Mouse (Mus musculus) kidney, embryonic 14.5 days (tissue): ENCODE results near the gene Nek4. TPM values are rescaled to one million over a fixed set of nuclear protein-coding genes. Genes with fewer than 3 reads are reported as not detected.
A peak's percentile ranks its signal among the peaks of the same experiment; 100 is the strongest.

Experiments used
- ATAC-seq: fragments of 200-750 bp; cut with Nextera tagmentation; 2 replicates; pipeline ENCODE4 v1.8.0; 2017; ENCODE audit warnings: moderate number of reproducible peaks, mild to moderate bottlenecking, moderate TSS enrichment, moderate library complexity; ENCODE audit not compliant: low FRiP score, low TSS enrichment
- H3K27ac ChIP-seq: fragments of 300-500 bp; sonication (generic); 2 replicates; pipeline ENCODE4 v1.5.1; 2014; ENCODE audit warnings: low read depth, mild to moderate bottlenecking, low read length, moderate library complexity, mixed read lengths
- H3K27me3 ChIP-seq: fragments of 300-500 bp; sonication (generic); 2 replicates; pipeline ENCODE4 v1.6.1; 2014; ENCODE audit warnings: mild to moderate bottlenecking, low read length; ENCODE audit not compliant: control insufficient read depth, insufficient read depth
- H3K36me3 ChIP-seq: fragments of 300-500 bp; sonication (generic); 2 replicates; pipeline ENCODE4 v1.6.1; 2014; ENCODE audit warnings: low read length, mixed read lengths; ENCODE audit not compliant: control insufficient read depth, insufficient read depth
- H3K4me1 ChIP-seq: fragments of 300-500 bp; sonication (generic); 2 replicates; pipeline ENCODE4 v1.6.1; 2014; ENCODE audit warnings: low read length, mixed read lengths; ENCODE audit not compliant: control insufficient read depth, insufficient read depth
- H3K4me2 ChIP-seq: fragments of 300-500 bp; sonication (generic); replicated peaks from 2 replicates; pipeline ENCODE4 v1.6.1; 2014; ENCODE audit warnings: low read depth, mild to moderate bottlenecking, low read length
- H3K4me3 ChIP-seq: fragments of 300-500 bp; sonication (generic); 2 replicates; pipeline ENCODE4 v1.5.1; 2014; ENCODE audit warnings: mild to moderate bottlenecking, low read length
- H3K9ac ChIP-seq: fragments of 300-500 bp; sonication (generic); 2 replicates; pipeline ENCODE4 v1.6.1; 2014; ENCODE audit warnings: low read depth, mild to moderate bottlenecking, low read length, moderate library complexity
- H3K9me3 ChIP-seq: fragments of 300-500 bp; sonication (generic); 2 replicates; pipeline ENCODE4 v1.6.1; 2016; ENCODE audit warnings: low read length; ENCODE audit not compliant: control insufficient read depth
- WGBS: fragments of 180-500 bp; shearing (Covaris S2); extraction: QIAGEN DNeasy Blood & Tissue Kit; methylation state at CpG from one replicate; pipeline ENCODE4 v1.1.7; 2014; 5-methylcytosine and 5-hydroxymethylcytosine counted together
- polyA plus RNA-seq: library from polyadenylated mRNA; unstranded; fragments of >200 nt; fragmentation: Nextera tagmentation; extraction: Ambion mirVana; gene quantifications from 2 replicates; pipeline ENCODE4 v1.2.1, GENCODE M21; 2014

Nek4 gene
- polyA plus RNA-seq, 1 experiment from 2014 or later, result 20.3 TPM

- 0% methylated on average over 42 of the region's 53 CpGs for WGBS
- ATAC-seq, result peak; percentile 95
- Histone ChIP-seq H3K36me3 (peaks cover 53% of the 10 kb centered on the region), H3K4me2 (peak within 1 kb of the TSS; percentile 65), H3K9ac (peak within 1 kb of the TSS; percentile 93), H3K27ac (peak within 1 kb of the TSS; percentile 92), H3K9me3 (no peaks in the 10 kb centered on the region), H3K4me1 (0 out of 2 replicates have a peak, but pooled peaks cover 3% of the 10 kb centered on the region), H3K4me3 (peak within 1 kb of the TSS; percentile 84), H3K27me3 (no peaks in the 10 kb centered on the region)
Observed at GRCm38 (mm10) chr14:31018860-31019291, 67.7 kb downstream of the Nek4 start, which contains the start of the genes Pbrm1 and Gnl3. TSS of gene Pbrm1 (plus strand) at chr14:31019138. TSS of gene Gnl3 (minus strand) at chr14:31019152.

DNA sequence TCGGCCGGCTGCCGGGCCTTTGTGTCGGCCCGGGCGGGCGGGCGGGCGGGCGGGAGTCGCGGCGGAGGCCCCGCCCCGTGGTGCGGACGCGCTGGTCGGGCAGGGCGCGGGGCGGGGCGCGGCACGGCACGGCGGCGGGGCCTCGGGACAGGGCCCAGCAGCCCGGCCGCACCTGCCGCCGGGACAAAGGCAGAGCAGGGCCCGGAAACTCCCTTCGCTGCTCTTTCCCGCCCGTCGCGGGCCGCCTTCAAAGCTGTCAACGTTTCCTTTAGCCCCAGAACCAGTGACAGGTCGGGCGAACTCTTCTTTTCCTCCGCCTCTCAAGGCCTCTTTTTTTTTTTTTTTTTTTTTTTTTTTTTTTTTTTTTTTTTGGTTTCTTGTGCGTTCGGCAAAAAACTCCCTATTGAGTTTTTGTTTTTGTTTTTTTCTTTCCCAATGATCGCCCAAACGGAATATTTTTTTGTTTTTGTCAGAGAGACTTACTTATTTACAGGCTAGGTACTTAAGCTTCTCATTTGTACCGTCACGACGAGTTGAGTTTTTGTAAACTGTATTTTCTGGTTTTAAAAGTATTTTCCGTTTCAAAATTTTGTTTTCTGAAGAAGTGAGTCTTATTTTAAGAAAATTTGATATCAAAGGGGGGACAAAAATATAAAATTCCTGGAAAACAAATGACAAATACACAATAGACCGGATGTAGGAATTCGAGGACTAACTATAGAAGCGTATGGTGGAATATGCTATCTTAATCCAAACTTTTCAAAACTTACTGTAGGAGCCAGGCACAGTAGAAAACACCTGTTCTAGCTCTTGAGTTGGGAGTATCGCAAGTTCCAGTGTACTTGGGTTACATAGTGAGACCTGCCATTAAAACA is 68.4 kb downstream of the Nek4 start:
- Histone ChIP-seq H3K4me2 (peak overlapping the region; percentile 56), H3K9ac (peak overlapping the region; percentile 93), H3K4me1 (0 out of 2 replicates have a peak, but pooled peaks cover 3% of the 10 kb centered on the region), H3K27ac (peak overlapping the region; percentile 92), H3K36me3 (peaks cover 51% of the 10 kb centered on the region), H3K4me3 (peak overlapping the region; percentile 84), H3K9me3 (no peaks in the 10 kb centered on the region), H3K27me3 (no peaks in the 10 kb centered on the region)
- WGBS, result 7% methylated on average over 27 of the region's 56 CpGs
- ATAC-seq, result peak; percentile 95

DNA sequence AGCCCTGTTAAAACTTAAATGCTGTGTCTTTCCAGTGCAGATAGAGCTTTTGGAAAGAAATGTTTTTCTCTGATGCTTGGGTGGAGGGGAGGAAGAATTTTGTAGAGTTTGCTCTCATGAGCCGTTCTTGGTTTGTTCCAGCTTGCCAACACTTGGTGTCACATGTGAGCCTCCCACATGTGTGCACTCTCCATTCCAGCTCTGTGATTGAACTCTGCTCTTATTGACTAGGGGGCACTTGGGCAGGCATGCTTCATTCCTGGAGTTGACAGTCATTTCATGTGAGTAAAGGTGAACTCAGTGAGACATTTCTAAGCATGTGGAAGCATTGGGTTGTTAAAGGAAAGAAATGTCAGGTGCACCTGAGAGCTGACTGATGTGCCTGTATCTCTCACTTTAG is 71.4 kb downstream of the Nek4 start:
- WGBS, result 31% methylated on average over 1 of the region's 1 CpGs
- H3K36me3 ChIP-seq, result peaks cover 51% of the 10 kb centered on the region
- no peak overlapping the region for H3K4me3 ChIP-seq
- H3K9me3 ChIP-seq, result no peaks in the 10 kb centered on the region
- H3K9ac ChIP-seq, result no peak overlapping the region; the same call in 1 of the 2 replicates
- H3K4me2 ChIP-seq, result no peak overlapping the region
- no peak for ATAC-seq
- H3K27ac ChIP-seq, result no peak overlapping the region
- H3K27me3 ChIP-seq, result no peaks in the 10 kb centered on the region
- H3K4me1 ChIP-seq, result 0 out of 2 replicates have a peak, but pooled peaks cover 3% of the 10 kb centered on the region

DNA sequence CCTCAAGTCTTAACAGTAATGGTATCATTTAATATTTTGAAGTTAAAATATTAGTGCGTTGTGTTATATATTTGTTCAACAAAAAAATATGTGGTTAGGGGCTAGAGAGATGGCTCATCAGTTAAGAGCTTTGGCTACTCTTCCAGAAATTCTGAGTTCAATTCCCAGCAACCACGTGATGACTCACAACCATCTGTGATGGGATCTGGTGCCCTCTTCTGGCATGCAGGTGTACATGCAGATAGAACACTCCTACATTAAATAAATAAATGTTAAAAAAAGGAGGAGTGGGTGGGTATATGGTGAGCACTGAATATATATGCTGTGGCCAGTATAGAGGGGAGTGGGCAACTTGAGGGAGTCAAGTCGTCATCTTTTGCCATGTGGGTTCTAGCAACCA is 74.6 kb downstream of the Nek4 start:
- no peak overlapping the region for H3K4me2 ChIP-seq
- peaks cover 78% of the 10 kb centered on the region for H3K36me3 ChIP-seq
- ATAC-seq, result no peak

More for the DNA sequence above, 74.6 kb downstream of the Nek4 start:
- WGBS, result 86% methylated on average over 3 of the region's 3 CpGs
- H3K27ac ChIP-seq, result no peak overlapping the region
- H3K9ac ChIP-seq, result no peak overlapping the region
- H3K4me1 ChIP-seq, result no peaks in the 10 kb centered on the region
- H3K9me3 ChIP-seq, result no peaks in the 10 kb centered on the region
- H3K4me3 ChIP-seq, result no peak overlapping the region
- no peaks in the 10 kb centered on the region for H3K27me3 ChIP-seq

Other genes with a start within 250 kb of the Nek4 start
- 8.5 and 18.0 TPM in 2 replicates for gene Sfmbt1, start 236.5 kb upstream of the Nek4 start, polyA plus RNA-seq
- gene Tmem110, start 125.8 kb upstream of the Nek4 start, polyA plus RNA-seq, result 26.8 and 29.5 TPM in 2 replicates
- 2.7 TPM in 2 replicates for gene Mustn1, start 72.2 kb upstream of the Nek4 start, polyA plus RNA-seq
- 0.12 and 0.26 TPM in 2 replicates for gene Itih4, start 64.9 kb upstream of the Nek4 start, polyA plus RNA-seq
- 0.30 TPM in 1 of 2 replicates, not detected in the other for gene Itih3, start 27.6 kb upstream of the Nek4 start, polyA plus RNA-seq
- 0.08 and 0.10 TPM in 2 replicates for gene Itih1, start 8.1 kb upstream of the Nek4 start, polyA plus RNA-seq
- 66.5 and 72.9 TPM in 2 replicates for gene Glt8d1, start 50.0 kb downstream of the Nek4 start, polyA plus RNA-seq
- gene Spcs1, start 50.3 kb downstream of the Nek4 start, polyA plus RNA-seq, result 350 and 462 TPM in 2 replicates
- 104 and 116 TPM in 2 replicates for gene Pbrm1, start 67.8 kb downstream of the Nek4 start, polyA plus RNA-seq
- 146 and 166 TPM in 2 replicates for gene Gnl3, start 67.8 kb downstream of the Nek4 start, polyA plus RNA-seq
- 98.5 and 124 TPM in 2 replicates for gene Smim4, start 177.6 kb downstream of the Nek4 start, polyA plus RNA-seq
- 377 and 517 TPM in 2 replicates for gene Nt5dc2, start 179.7 kb downstream of the Nek4 start, polyA plus RNA-seq
- gene Stab1, start 217.3 kb downstream of the Nek4 start, polyA plus RNA-seq, result 39.8 and 41.1 TPM in 2 replicates